Mouse (Mus musculus) lung, postnatal 4 days (tissue): Measurements from ENCODE around the gene 4930578G10Rik.
"Not testable (repeated sequence)": the region's sequence is repeated elsewhere in the genome, so short reads cannot be mapped to it uniquely, and the experiment has no call there.

Experiments
- DNase-seq, 2 experiments: peaks; one replicate each; pipeline ENCODE4 v3.0.0; 2021

4930578G10Rik gene

DNA sequence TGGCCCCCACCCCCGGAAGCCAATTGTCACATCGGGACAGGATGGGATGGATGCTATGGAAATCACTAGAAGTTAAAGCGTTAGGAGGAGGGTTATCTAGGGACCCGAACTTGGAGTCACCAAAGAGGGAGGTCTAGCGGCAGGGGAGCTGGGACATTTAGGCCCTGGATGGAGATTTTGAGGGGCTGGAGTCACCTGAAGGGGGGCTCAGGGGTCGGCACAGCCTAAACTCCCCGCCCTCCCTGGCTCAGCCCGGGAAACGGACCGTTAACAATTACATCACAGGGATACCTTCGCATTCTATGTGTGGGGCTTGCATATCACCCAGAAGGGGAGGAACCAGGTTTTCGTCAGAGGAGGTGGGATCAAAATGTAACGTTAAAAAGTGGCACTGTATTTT is at the start of gene 4930578G10Rik:
Gene 4930578G10Rik (plus strand): TSS at position 301 of the 400 bp plus-strand sequence.
- DNase-seq, result not testable (repeated sequence)

DNA sequence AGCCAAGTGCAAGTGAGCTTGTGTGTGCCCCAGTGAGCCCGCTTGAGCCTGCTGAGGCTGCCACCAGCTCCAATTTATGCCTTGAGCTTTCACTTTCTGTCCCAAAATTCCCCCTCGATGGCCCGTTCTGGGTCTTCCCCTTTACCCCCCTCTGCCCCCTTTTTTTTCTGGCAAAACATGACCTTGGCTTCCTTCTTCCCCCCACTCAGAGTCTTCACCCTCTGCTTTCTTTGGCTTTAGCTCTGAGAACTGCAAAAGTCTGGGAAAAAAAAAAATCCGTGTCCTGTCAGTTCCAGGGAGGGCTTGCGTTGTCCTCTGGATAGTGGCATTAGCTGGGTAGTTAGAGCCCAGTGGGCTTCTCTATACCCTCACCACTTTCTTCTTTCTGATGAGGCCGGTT is 21.1 kb downstream of the 4930578G10Rik start, which contains the start of gene Ccl19:
Gene Ccl19 (minus strand): TSS at position 101 of the 400 bp plus-strand sequence.
- not testable (repeated sequence) for DNase-seq

DNA sequence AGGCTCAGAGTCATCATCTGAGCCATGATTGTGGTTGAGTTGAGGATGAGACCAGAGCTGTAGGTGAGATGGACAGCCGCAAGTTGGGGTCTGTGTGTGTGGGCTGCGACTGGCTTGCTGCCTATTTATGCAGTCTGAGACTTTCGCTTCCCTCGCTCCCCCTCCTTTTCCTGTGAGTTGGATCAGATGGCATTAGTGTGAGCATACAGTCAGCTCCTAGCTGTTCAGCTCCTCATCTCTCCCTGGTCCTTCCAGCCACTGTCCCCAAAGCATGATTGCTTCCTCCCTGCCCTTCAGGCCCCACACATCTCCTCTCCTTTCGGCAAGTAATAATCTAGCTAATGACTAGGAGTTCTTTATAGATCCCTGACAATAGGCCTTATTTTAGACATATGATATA is 38.5 kb downstream of the 4930578G10Rik start, which contains the start of gene Ccl21a:
Gene Ccl21a (minus strand): TSS at position 101 of the 400 bp plus-strand sequence.
- not testable (repeated sequence) for DNase-seq

DNA sequence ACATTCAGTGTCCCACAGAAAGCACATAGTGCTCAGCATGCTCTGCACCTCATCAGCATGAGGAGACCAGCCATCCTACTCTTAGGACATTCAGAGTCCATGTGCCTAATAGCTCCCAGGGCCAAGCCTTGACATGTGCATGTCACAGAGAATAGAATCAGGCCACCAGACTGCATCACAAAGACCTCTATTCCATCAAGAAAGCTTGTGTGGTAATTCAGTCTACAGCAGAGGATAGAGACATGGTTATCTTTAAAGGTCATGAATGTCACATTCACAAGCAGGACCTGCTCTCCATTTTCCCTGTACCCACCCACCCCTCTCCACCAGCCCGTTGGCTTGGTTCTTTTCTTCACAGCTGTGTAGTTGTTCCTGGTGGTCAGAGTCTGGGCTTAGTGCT is 118.4 kb downstream of the 4930578G10Rik start, which contains the start of gene Fam205a1:
Gene Fam205a1 (minus strand): TSS at position 101 of the 400 bp plus-strand sequence.
- DNase-seq, result not testable (repeated sequence)

DNA sequence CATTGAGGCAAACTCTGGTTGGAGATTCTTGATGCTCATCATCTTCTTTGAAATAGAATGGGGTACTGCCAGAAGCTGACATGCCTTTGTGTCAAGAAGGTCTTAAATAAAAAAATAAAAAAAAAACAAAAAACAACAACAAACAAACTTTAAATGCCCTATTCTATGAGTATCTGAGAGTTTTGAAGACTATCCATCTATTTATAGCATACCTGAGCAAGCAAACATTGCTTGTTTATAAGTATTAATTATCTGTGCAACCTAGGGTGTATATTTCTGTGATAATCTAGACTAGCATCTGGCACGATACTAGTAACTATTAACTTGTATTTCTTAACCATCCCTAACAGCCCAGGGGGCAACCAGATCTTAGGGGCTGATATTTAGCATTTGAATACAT is 121.3 kb downstream of the 4930578G10Rik start, which contains the start of gene Gm12394:
Gene Gm12394 (minus strand): TSS at position 101 of the 400 bp plus-strand sequence.
- DNase-seq, result not testable (repeated sequence)

DNA sequence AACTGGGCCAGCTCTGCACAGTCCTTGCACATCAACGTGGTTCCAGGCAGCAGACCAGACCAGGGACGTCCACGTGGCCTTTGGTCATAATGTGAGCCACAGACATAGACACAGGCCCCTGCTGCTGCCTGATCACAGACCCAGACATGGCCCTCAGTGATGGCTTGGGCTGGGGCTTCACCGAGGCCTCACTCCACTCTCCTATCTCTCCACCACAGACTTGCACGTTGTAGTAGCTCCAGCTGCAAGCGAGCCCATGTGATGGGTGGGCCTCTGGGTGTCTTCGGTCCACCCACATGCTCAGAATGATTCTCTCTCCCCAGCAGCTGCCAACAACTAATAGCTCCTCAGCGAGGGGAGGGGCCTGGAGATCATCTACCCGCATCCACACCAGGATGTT is 125.1 kb downstream of the 4930578G10Rik start:
- not testable (repeated sequence) for DNase-seq

DNA sequence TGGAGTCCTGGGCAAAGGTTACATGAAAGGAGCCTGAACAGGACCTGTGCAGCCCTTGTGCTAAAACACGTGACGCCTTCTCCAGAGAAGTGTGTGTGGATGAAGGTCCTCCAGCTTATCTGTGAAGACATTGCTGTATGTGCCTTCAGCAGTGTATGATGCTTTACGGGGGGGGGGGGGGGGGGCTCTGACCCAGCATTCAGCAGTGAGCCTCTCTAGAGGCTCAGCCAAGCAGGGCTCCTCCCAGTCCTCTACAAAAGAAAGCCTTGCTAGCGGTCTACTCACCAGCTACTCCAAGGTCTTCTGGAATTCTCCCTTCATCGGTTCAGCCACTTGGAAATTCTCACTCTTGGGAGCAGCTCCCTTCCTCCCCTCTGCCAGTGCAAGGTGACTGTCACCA is 128.1 kb downstream of the 4930578G10Rik start:
- DNase-seq, result not testable (repeated sequence)

DNA sequence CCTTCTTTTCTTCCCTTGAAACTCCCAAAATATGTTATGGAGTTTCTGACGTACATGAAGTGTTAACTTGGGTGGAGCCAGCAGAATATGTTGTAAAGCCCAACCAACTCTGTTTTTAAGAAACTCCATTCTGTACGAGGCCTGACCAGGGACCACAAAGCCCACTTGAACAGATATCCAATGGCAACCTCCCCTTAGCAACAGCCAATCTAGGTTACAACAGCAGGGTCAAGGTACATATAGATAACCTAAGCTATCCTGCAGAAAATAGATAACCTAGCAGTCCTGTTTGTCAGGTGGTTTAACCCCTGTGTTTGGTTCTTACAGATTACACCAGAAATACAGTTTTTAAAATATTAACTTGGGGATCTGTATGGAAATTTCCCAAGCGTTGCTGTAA is 132.0 kb downstream of the 4930578G10Rik start:
- no peak for DNase-seq

DNA sequence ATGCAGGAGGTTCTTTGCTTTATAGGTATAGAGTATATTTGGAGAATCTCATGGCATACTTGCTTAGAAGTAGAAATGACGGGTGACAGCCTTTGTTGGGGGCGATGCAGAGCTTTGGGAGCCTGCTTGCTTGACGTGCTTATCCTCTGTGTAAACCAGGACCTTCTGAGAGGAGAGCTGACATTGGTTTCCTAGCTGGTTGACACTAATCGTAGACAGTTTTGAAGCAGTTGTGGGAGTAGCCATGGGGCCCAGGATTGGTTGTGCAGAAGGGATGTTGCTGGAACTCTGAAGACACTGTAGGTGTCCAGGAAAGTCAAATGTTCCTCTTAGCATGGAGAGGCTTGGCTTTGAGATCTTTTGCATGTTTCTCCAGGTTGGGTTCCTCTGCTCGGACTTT is 132.8 kb downstream of the 4930578G10Rik start:
- DNase-seq, result no peak

DNA sequence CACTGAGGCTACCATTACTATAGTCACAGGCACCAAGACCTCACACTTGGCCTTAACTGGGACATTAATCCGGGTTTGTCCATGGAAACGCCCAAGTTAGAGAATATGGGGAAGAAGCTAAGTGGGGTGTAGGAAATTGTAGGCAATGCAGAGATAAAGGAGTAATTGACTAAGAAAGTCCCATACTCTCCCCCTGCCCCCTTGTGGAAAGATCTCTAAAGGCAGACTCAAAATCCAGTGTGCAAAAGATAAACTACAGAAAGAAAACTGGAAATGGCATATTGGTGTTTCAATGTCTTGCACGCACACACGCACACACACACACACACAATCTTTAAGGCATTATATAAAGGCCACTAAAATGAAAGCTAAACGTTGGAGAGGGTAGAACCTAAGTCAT is 135.4 kb downstream of the 4930578G10Rik start:
- DNase-seq, result no peak

DNA sequence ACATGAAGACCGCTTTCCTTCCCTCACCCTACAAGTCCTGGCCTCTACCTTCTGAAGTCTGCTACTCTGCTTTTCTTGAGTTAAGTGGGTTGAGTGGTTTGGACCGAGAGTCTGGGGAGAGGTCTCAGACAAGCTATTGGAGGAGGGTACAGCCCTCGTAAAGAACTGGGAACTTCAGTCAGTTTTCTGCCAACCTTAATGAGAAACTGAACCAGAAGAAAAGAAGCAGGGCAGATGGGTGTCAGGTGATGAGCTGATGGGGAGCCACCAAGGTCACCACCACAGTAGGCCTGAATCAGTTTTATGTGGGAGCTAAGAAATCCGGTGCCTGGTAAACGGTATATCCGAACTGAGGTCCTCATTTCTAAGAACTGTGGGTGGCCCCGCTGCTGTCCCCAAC is 136.8 kb downstream of the 4930578G10Rik start:
- DNase-seq, result no peak

DNA sequence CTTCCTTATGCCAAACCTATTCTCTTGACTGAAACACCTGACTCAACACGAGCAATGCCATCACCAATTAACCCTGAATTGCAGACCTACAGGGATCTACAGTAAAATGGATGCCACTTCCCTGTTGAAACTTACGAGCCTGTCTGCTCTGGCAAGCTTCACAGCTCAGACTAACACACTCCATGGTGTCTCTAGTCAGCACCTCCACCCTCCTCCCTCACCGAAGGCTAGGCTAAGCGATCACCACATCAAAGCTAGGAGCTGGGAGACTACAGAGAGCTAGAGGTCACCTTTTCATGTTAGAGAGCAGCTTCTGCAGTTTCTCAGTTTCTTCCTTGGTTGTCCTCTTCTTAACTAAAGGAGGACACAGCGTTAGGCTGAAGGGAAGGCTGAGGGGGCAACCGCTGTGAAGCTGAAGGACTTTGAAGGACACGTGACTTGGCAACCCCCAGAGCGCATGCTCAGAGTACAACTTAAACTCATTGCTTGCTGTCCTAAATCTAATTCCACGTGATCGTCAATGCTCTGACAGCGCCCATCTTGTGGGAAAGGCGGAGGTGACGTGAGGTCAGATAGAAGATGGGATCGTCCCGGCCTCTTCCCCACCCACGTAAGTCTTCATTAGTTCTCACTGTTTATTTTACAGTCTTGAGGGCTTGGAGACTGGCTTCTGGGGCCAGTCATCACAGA is 137.5 kb downstream of the 4930578G10Rik start:
- DNase-seq, result no peak

DNA sequence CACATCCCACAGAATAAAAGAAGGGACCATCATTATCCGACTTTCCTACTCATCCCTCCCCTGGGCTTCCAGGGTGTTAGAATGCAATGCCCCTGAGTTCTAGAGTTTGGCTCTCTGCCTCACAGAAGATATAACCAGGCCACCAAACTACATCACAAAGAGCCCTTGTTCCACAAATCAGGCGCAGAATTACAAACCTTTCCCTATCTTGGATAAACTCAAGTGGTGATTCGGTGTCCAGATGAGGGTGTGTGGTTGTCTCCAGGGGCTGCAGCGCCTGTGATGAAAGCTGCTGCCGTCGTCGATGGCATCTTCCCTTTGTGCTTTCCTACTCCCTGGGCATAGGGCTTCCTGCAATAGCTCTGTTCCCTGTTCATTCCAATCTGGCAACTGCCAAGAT is 138.8 kb downstream of the 4930578G10Rik start, which contains the start of gene Fam205c:
Gene Fam205c (minus strand): TSS at position 101 of the 400 bp plus-strand sequence.
- no peak for DNase-seq

DNA sequence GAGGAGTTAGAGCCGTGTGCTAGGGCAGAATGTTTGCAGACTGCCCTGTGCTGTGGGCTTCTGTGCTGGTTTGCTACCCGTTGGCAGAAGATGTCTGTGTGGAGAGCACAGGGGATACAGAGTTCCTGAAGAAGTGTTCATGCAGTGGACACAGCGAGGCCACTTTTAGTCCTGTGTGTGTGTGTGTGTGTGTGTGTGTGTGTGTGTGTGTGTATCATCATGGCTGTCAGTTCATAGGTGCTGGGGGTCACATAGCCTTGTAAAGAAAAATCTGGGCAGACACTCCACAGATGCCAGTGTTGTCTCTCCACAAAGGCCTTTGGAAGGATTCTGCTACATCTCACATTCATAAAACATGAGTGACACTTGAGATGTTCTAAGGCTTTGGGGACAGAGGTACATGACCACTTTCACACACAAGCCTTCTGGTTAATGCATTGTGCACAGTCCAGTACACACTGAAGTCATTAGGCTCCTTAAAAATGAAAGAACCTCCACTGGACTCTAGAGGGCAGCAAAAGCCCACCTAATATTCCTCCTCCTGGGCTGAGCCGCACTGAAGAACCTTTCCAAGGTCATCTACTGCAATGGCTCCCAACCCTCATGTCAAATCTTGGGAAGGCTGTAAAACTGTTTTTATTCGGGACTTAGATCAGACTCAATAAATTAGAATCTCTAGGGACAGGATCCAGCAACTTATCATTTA is 141.4 kb downstream of the 4930578G10Rik start:
- DNase-seq, result peak in 1 of 2 experiments; percentile 61

DNA sequence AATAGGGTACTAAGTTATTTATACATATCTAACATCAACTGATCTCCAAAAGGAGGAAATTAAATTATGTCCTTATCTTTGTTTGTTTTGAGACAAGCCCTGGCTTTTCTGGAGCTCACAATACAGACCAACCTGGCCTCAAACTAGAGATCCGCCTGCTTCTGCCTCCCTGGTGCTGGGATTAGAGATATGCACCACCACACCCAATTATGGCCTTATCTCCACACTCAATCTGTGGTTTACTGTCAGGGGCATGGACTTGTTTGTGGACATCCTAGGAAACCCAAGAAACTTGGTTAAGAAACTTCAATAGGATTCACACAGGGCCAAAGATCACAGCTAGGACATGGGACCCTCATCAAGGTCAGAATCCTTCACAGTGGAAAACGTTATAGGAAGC is 142.3 kb downstream of the 4930578G10Rik start:
- no peak for DNase-seq

DNA sequence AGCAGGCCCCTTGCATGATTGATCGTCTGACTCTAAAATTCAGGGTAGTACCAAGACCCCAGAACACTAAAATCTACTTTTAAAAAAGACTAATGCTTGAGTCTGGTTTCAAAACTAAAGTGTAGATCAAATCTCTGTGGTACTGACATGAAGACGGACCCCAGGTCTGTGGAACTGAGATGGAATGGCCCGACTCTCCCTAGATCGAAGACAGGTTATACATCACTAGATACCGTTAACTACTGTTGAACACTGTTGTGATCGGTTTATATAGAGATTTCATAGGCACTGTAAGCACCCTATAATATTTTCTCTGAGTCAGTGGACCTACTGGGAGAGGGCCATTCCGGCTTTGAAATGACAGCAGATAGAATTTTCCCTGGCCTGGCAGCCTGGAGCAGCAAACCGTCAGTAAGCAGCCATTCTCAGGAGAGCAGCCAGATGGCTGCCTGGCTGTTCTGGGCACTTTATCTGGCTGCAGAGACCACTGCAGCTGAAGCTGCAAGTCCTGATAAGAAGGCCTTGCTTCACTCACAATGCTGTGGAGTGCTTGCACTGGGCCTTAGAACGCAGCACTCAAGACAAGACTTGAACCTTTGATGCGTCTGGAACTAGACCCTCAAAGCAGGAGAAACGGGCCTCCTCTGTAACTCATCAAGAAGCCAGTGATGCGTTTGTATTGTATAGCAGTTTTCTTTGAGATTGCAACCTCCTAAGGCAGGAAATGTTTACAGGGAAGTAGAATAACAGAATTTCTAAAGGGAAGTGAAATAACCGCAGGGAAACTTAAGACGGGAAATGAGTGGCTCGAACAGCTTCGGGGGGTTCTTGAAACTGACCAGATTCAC is 144.7 kb downstream of the 4930578G10Rik start:
- no peak for DNase-seq

DNA sequence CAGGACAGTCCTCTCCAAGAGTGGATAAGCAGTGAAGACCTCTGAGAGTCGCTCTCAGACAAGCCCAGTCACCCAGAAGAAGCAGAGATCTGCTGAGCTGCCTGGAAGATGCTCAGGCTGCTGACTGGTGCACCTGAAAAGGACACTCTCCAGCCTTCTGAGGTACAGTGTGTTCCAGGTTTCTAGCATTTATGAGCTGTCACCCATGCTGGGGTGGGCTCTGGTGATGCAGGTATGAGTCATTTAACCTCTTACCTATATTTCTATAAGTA is 145.3 kb downstream of the 4930578G10Rik start:
- no peak for DNase-seq

DNA sequence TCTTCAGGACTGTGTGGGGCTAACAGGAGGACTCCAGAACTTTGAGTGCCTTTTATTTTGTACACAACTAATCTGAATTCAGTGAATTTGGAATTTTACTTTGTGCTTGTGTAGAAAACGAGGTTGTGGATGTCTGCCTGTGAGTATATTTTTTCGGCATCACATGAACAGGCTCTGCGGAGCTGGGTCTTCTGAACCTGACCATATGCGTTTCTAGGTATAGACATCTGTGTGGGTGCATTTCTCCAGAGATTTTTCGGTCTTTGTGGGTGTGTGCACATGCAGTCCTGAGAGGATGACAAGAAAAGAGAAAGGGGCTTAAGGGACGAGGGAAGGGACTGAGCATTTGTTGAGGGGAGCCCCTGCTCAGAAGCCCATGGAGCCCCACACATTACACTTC is 151.6 kb downstream of the 4930578G10Rik start:
- no peak for DNase-seq

DNA sequence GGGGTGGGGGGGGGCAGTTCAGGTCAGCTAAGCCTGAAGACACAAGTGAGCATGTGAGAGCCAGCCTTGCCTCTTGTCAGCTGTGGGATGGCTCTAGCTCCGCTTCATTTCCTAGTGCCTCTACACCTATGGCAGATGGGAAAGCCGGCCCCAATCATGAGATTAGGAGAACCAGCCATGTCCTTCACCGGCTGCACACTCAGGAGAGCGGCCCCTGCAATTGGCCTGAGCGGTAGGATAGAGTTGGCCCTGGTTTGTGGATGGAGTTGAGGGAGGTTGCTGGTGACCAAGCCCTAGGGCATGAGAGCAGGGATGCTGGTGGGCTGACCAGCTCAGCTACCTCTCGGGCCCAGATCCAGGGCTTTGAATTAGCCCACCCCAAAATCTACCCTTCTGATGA is 153.5 kb downstream of the 4930578G10Rik start:
- no peak for DNase-seq

DNA sequence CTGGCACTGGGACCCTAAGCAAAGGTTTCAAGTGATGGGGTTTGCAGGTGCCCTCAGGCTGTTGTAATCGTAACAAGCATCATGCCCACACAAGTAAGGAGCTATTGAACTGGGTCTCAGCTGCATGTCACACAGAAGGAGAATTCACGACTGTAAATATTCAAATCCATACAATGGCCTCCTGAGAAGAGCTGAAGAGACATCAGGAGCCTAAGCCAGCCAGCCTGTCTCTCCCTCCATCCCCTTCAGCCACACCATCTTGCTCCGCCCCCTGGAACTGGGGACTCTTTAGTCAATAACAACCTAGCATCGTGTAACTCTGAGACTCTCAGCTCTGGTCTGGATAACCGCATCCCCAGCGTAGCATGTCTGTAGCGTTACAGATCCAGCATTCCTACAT is 155.8 kb downstream of the 4930578G10Rik start:
- DNase-seq, result no peak

DNA sequence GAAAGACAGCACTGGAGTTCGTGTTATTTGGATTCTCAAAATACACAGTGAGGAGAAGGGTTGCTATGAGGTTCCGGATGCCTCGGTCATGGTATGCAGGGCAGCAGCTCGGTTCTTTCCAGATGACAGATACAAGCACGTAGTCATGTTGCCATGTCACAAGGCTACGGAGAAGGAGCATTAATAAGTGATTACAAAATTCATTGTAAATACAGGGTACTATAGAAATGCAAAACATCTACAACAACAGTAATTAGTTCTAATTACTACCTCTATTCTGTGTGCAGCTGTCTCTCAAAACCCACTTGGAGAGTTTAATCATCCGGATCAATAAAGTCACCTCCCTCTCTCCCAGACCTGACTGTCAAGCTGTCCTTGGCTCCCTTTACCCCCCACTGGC is 159.8 kb downstream of the 4930578G10Rik start:
- DNase-seq, result no peak
